In genomic region chr3:95159987-95160963, GRCm38 (mm10) we compare ENCODE assay signal across 8 mouse cellular contexts. TPM values are rescaled to one million over a fixed set of nuclear protein-coding genes. Genes with fewer than 3 reads are reported as not detected.
DNase-seq lines count a peak whose midpoint lies in the region; ATAC-seq and TF ChIP-seq lines count a peak whose summit lies in the region.

Sema6c (plus strand) TSS chr3:95160457.

- H3K9ac ChIP-seq in forebrain, embryonic 11.5 days (ENCODE audit: low read length) = peak within 1 kb of the TSS; percentile 84
- peak within 1 kb of the TSS; percentile 71 for H3K9ac ChIP-seq in heart, postnatal 0 days (replicated peaks; ENCODE audit: low read depth, low read length)
- H3K9ac ChIP-seq in liver, embryonic 16.5 days (ENCODE audit: low read depth, low read length) = peak within 1 kb of the TSS; percentile 50
- H3K9ac ChIP-seq in neural tube, embryonic 13.5 days = peak within 1 kb of the TSS; percentile 97

- peak; percentile 96 for ATAC-seq in forebrain, embryonic 11.5 days (replicated peaks; ENCODE audit: low FRiP score)
- peak; percentile 97 for ATAC-seq in heart, postnatal 0 days (ENCODE audit: insufficient read depth, low read depth)
- peak; percentile 99 for ATAC-seq in liver, embryonic 16.5 days (ENCODE audit: low read depth)
- peak; percentile 96 for ATAC-seq in neural tube, embryonic 13.5 days (ENCODE audit: low read depth)

- peaks cover 10% of the 10 kb centered on the region for H3K4me1 ChIP-seq in forebrain, embryonic 11.5 days (replicated peaks; ENCODE audit: control insufficient read depth, insufficient read depth, low read length)
- H3K4me1 ChIP-seq in heart, postnatal 0 days (ENCODE audit: control insufficient read depth, insufficient read depth) = peaks cover 38% of the 10 kb centered on the region
- peaks cover 15% of the 10 kb centered on the region for H3K4me1 ChIP-seq in liver, embryonic 16.5 days (ENCODE audit: control insufficient read depth, low read depth, low read length)
- peaks cover 46% of the 10 kb centered on the region for H3K4me1 ChIP-seq in neural tube, embryonic 13.5 days (replicated peaks)
- peaks cover 15% of the 10 kb centered on the region for H3K4me1 ChIP-seq in testis, adult 2 months (ENCODE audit: control insufficient read depth, insufficient read depth, low read length)

- peak; percentile 75 to 81 for DNase-seq in CD8-positive naive resting alpha-beta T cell, adult 2 months (ENCODE audit: low read depth in 2 of 2, low spot score in 2 of 2)
- peak; percentile 76 for DNase-seq in c-Kit-positive CD71-negative TER-119-negative erythroid progenitor cells, embryonic 14.5 days (ENCODE audit: low read depth)
- peak; percentile 93 for DNase-seq in forebrain, embryonic 11.5 days (ENCODE audit: low spot score)
- peak; percentile 94 for DNase-seq in heart, postnatal 0 days (ENCODE audit: low spot score)
- peak; percentile 91 to 94 for DNase-seq in kidney, postnatal 4 days

- peak within 1 kb of the TSS; percentile 73 for H3K4me3 ChIP-seq in forebrain, embryonic 11.5 days (ENCODE audit: low read depth, low read length)
- H3K4me3 ChIP-seq in heart, postnatal 0 days (ENCODE audit: low read depth, low read length) = peak within 1 kb of the TSS; percentile 83
- peak within 1 kb of the TSS; percentile 62 for H3K4me3 ChIP-seq in liver, embryonic 16.5 days (ENCODE audit: low read depth, low read length)
- H3K4me3 ChIP-seq in neural tube, embryonic 13.5 days = peak within 1 kb of the TSS; percentile 91
- peak within 1 kb of the TSS; percentile 86 for H3K4me3 ChIP-seq in testis, adult 2 months (ENCODE audit: control insufficient read depth, low read depth, low read length)

- WGBS in forebrain, embryonic 11.5 days = under 1% methylated on average over 66 of the region's 66 CpGs
- under 1% methylated on average over 64 of the region's 66 CpGs for WGBS in heart, postnatal 0 days
- under 1% methylated on average over 66 of the region's 66 CpGs for WGBS in liver, embryonic 16.5 days (ENCODE audit: insufficient replicate concordance)
- under 1% methylated on average over 66 of the region's 66 CpGs for WGBS in neural tube, embryonic 13.5 days

- H3K9me3 ChIP-seq in forebrain, embryonic 11.5 days (ENCODE audit: control insufficient read depth, low read length) = no peaks in the 10 kb centered on the region
- no peaks in the 10 kb centered on the region for H3K9me3 ChIP-seq in heart, postnatal 0 days (replicated peaks; ENCODE audit: control insufficient read depth, low read length)
- H3K9me3 ChIP-seq in liver, embryonic 16.5 days (replicated peaks; ENCODE audit: control insufficient read depth, low read length) = no peaks in the 10 kb centered on the region
- no peaks in the 10 kb centered on the region for H3K9me3 ChIP-seq in neural tube, embryonic 13.5 days

- H3K36me3 ChIP-seq in forebrain, embryonic 11.5 days (ENCODE audit: control insufficient read depth, insufficient read depth, low read length) = no peaks in the 10 kb centered on the region
- H3K36me3 ChIP-seq in heart, postnatal 0 days (replicated peaks; ENCODE audit: control insufficient read depth, insufficient read depth, low read length) = no peaks in the 10 kb centered on the region
- H3K36me3 ChIP-seq in liver, embryonic 16.5 days (ENCODE audit: control insufficient read depth, insufficient read depth) = no peaks in the 10 kb centered on the region
- H3K36me3 ChIP-seq in neural tube, embryonic 13.5 days = peaks cover 20% of the 10 kb centered on the region
- H3K36me3 ChIP-seq in testis, adult 2 months (ENCODE audit: control insufficient read depth, insufficient read depth, low read length) = no peaks in the 10 kb centered on the region

- TF ChIP-seq POLR2A in testis, adult 2 months (IDR thresholded peaks at IDR 0.05; ENCODE audit: control insufficient read depth, low read depth, low read length) = peak; percentile 79

- 0 out of 2 replicates have a peak within 1 kb of the TSS, but pooled peaks have one; percentile 8 for H3K27ac ChIP-seq in forebrain, embryonic 11.5 days (ENCODE audit: low read depth, low read length)
- H3K27ac ChIP-seq in heart, postnatal 0 days (ENCODE audit: low read depth) = no peak within 1 kb of the TSS
- H3K27ac ChIP-seq in liver, embryonic 16.5 days (ENCODE audit: low read length) = no peak within 1 kb of the TSS
- H3K27ac ChIP-seq in neural tube, embryonic 13.5 days (replicated peaks) = peak within 1 kb of the TSS; percentile 89
- H3K27ac ChIP-seq in testis, adult 2 months (ENCODE audit: control insufficient read depth, insufficient read depth, low read depth, low read length) = peak within 1 kb of the TSS; percentile 47

- H3K27me3 ChIP-seq in forebrain, embryonic 11.5 days (ENCODE audit: control insufficient read depth, insufficient read depth, low read length) = peaks cover 7% of the 10 kb centered on the region; the same call in 1 of the 2 replicates
- peaks cover 11% of the 10 kb centered on the region; the same call in 1 of the 2 replicates for H3K27me3 ChIP-seq in heart, postnatal 0 days (ENCODE audit: control insufficient read depth, insufficient read depth, low read length)
- peaks cover 33% of the 10 kb centered on the region for H3K27me3 ChIP-seq in liver, embryonic 16.5 days (ENCODE audit: control insufficient read depth, insufficient read depth, low read depth, low read length)
- H3K27me3 ChIP-seq in neural tube, embryonic 13.5 days = no peaks in the 10 kb centered on the region
- no peaks in the 10 kb centered on the region; the same call in 1 of the 2 replicates for H3K27me3 ChIP-seq in testis, adult 2 months (ENCODE audit: control insufficient read depth, insufficient read depth, low read length)

- peak within 1 kb of the TSS; percentile 89 for H3K4me2 ChIP-seq in forebrain, embryonic 11.5 days (ENCODE audit: low read depth, low read length, severe bottlenecking)
- peak within 1 kb of the TSS; percentile 97 for H3K4me2 ChIP-seq in heart, postnatal 0 days (ENCODE audit: low read depth, low read length)
- peak within 1 kb of the TSS; percentile 81 for H3K4me2 ChIP-seq in liver, embryonic 16.5 days (ENCODE audit: low read depth, low read length)
- H3K4me2 ChIP-seq in neural tube, embryonic 13.5 days = peak within 1 kb of the TSS; percentile 84

- TF ChIP-seq CTCF in heart, postnatal 0 days (IDR thresholded peaks at IDR 0.05; ENCODE audit: low read depth) = no peak
- TF ChIP-seq CTCF in testis, adult 2 months (IDR thresholded peaks at IDR 0.05; ENCODE audit: control insufficient read depth, insufficient read depth, insufficient replicate concordance, low read depth, low read length) = no peak

- TF ChIP-seq EP300 in heart, postnatal 0 days (IDR thresholded peaks at IDR 0.05; ENCODE audit: low read depth) = no peak

RNA-seq across cellular contexts. Expression of gene Sema6c, which starts in this region (rescaled TPM):
- 17.6 and 19.9 TPM in 2 replicates for polyA plus RNA-seq in forebrain, embryonic 11.5 days (2014; fragmentation: Nextera tagmentation; extraction: Ambion mirVana)
- 6.8 and 14.8 TPM in 2 replicates for total RNA-seq in heart, postnatal 0 days (2014; rRNA removed; ENCODE audit: low replicate concordance)
- polyA plus RNA-seq in heart, postnatal 0 days (2015; fragmentation: Nextera tagmentation; extraction: Ambion mirVana) = 1.2 and 1.8 TPM in 2 replicates
- 0.19 and 0.20 TPM in 2 replicates for polyA plus RNA-seq in liver, embryonic 16.5 days (2015; fragmentation: Nextera tagmentation; extraction: Ambion mirVana)
- polyA plus RNA-seq in neural tube, embryonic 13.5 days (2015; fragmentation: Nextera tagmentation; extraction: Ambion mirVana) = 33.8 and 34.3 TPM in 2 replicates
- 31.3 and 38.5 TPM in 2 replicates for polyA plus RNA-seq in testis, adult 2 months (2012; rRNA removed)

Comparison
In these comparisons a context has a peak if more than half of its experiments do, and no peak if none do; other contexts are left out.
1. Peak in ATAC-seq, H3K4me3 ChIP-seq, H3K9ac ChIP-seq and H3K4me2 ChIP-seq in liver, embryonic 16.5 days; RNA of the gene not detected or under 1 TPM.
2. H3K27ac ChIP-seq: peak in forebrain, embryonic 11.5 days (single experiment), neural tube, embryonic 13.5 days (single experiment) and testis, adult 2 months (single experiment); none in heart, postnatal 0 days (single experiment) and liver, embryonic 16.5 days (single experiment).
3. Peak in every context shown above with its lines, with median percentiles within 50 percentile points of each other: DNase-seq, ATAC-seq, H3K4me2 ChIP-seq, H3K4me3 ChIP-seq and H3K9ac ChIP-seq.